Mouse (Mus musculus): Measurements from ENCODE around the gene Gm20388. TPM values are rescaled to one million over a fixed set of nuclear protein-coding genes. Genes with fewer than 3 reads are reported as not detected.

Gene Gm20388
- total RNA-seq, 2 experiments from 2014 or later: 2.4 to 2.6 TPM

DNA sequence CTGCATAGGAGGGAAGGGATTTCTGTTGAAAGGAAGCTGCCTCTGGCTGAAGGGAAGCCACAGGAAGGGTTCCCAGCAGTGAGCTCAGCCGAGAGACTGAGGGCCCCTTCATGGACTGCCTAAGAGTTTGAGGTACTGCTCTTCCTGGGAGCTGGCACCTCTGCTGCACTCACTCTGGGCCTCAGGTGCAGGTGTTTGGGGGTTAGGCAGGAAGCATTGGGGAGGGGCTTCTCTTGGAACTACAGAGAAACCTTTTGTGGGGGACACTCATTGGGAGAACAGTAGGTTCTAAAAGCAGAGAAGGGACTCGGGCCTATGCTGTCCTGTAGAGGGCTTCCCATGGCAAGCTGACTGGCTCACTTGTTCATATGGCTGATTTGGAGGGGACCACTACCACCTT is 4323.9 kb downstream of the Gm20388 start:
- TF ChIP-seq CTCF (IDR thresholded peaks at IDR 0.05): no peak
- no peak for DNase-seq (ENCODE audit: extremely low spot score in 1 of 2, low spot score in 2 of 2)
- H3K27ac ChIP-seq: no peak overlapping the region
- H3K4me3 ChIP-seq: no peak overlapping the region
- intact Hi-C loops (cut with DNase I): loop anchor here (5.0 kb wide), 2 partner anchors 88 to 157 kb away; no protein-coding TSS in a partner anchor

DNA sequence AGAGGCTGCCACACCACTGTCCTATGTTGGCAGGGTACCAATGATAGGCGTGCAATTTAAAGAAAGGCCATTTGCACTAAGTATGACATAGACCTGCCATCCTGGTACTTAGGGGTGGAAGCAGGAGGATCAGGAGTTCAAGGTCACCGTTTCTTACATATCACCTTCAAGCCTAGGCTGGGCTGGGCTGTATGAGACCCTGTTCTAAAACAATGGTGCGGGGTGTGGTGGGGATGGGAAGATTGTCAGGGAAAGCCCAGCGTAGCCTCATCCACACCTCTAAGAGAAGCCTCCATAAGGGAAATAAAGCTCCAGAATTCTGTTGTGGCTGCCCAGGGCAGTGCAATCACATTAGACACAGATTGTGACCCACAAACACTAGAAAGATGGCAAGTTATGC is 4324.9 kb downstream of the Gm20388 start:
- intact Hi-C loops (cut with DNase I): no loop called here
- no peak for TF ChIP-seq CTCF (IDR thresholded peaks at IDR 0.05)
- Histone ChIP-seq H3K4me3 (no peak overlapping the region), H3K27ac (no peak overlapping the region)
- no peak for DNase-seq (ENCODE audit: extremely low spot score in 1 of 2, low spot score in 2 of 2)

DNA sequence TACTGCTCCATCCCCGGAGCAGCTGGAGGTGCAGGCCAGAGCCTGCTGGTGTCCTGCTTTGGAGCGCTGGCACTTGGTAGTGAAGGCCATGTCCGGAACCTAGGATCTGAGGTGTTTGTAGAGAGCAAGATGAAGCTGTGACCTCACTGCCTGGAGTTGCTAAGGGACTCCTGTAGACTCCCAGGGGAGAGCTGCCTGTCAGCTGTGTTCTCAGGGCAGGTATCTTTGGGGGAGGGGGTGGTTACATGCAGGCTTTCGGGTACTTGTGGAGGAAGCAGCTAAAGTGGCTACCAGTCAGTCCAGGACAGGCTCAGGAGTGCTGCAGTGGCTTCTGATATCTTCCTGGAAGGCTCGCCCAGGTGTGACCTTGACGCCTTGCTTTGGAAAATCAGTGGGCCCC is 4328.7 kb downstream of the Gm20388 start:
- DNase-seq (ENCODE audit: extremely low spot score in 1 of 2, low spot score in 2 of 2): no peak
- intact Hi-C loops (cut with DNase I): no loop called here
- TF ChIP-seq CTCF (IDR thresholded peaks at IDR 0.05): no peak
- no peak overlapping the region for H3K4me3 ChIP-seq
- H3K27ac ChIP-seq: no peak overlapping the region

DNA sequence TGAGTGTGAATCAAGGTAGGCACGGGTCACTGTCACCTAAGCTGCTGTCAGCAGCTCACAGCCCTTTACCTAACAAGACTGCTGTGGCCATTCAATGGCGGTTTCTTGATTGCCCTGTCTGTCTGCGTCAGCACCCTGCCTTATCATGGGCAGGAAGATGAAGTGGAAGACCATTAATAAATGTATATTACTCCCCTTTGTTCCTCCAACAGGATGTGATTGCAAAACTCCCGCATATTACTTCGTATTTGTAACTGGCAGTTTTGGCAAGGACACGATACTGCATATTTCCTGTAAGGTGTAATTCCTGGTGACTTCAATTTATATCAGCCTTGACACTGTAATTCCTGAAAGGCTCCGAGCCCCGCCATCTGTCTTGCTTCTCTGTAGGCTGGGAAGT is 4330.3 kb downstream of the Gm20388 start:
- no peak overlapping the region for H3K4me3 ChIP-seq
- no peak for DNase-seq (ENCODE audit: extremely low spot score in 1 of 2, low spot score in 2 of 2)
- TF ChIP-seq CTCF (IDR thresholded peaks at IDR 0.05): no peak
- intact Hi-C loops (cut with DNase I): no loop called here
- no peak overlapping the region for H3K27ac ChIP-seq

DNA sequence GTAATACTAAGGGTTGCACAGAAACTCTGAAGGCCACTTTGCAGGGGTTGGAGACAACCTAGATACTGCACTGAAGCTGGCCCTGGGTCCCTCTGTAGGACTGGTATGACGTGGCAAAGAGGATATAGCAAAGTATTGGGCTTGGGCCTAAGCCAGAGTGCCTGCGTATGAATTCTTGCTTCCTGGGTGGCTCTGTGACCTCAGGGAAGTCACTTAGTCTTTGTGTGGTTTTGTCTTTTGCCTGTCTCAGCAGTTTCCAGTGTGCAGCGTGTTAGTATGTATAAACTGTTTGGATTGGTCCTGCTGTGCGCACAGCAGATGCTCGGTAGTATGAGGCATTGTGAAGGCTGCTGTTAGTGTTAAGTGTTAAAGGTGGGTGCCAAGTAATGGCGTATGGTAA is 4331.6 kb downstream of the Gm20388 start:
- intact Hi-C loops (cut with DNase I): no loop called here
- Histone ChIP-seq H3K4me3 (no peak overlapping the region), H3K27ac (no peak overlapping the region)
- no peak for DNase-seq (ENCODE audit: extremely low spot score in 1 of 2, low spot score in 2 of 2)
- no peak for TF ChIP-seq CTCF (IDR thresholded peaks at IDR 0.05)

DNA sequence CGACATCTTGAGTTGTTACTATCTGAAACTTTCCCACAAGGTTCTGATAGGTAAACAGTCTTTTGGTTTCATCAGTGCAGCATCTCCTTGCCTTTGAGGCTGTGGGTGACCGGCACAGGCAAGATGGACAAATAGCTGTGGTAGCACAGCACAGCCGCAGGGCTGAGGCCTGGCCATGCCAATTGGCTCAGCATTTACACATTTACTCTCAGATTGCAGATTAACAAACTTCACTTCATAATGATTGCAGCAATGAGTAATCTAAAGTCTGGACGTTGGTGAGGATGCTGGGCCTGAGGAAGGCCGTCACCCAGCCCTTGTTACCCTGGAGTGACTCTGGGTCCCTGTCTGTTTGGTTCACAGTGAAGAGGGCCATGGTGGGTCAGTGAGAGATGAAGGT is 4332.3 kb downstream of the Gm20388 start:
- intact Hi-C loops (cut with DNase I): no loop called here
- no peak for DNase-seq (ENCODE audit: extremely low spot score in 1 of 2, low spot score in 2 of 2)
- no peak for TF ChIP-seq CTCF (IDR thresholded peaks at IDR 0.05)
- no peak overlapping the region for H3K27ac ChIP-seq
- H3K4me3 ChIP-seq: no peak overlapping the region

DNA sequence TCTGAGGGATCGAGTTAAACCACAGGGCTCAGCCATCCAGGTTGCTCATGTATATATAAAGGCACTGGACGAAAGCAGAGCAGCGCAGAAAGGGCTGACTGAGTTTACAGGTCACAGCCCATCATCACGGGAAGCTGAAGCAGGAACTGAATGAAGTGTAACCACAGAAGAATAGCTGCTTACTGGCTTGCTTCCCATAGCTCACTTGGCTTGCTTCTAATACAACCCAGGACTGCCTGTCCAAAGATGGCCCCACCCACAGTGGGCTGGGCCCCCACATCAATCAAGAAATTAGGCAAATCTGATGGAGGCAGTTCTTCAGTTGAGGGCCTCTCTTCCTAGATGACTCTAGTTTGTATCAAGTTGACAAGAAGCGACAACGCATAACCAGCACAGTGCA is 4336.9 kb downstream of the Gm20388 start:
- Histone ChIP-seq H3K4me3 (no peak overlapping the region), H3K27ac (no peak overlapping the region)
- intact Hi-C loops (cut with DNase I): no loop called here
- TF ChIP-seq CTCF (IDR thresholded peaks at IDR 0.05): no peak
- DNase-seq (ENCODE audit: extremely low spot score in 1 of 2, low spot score in 2 of 2): no peak

DNA sequence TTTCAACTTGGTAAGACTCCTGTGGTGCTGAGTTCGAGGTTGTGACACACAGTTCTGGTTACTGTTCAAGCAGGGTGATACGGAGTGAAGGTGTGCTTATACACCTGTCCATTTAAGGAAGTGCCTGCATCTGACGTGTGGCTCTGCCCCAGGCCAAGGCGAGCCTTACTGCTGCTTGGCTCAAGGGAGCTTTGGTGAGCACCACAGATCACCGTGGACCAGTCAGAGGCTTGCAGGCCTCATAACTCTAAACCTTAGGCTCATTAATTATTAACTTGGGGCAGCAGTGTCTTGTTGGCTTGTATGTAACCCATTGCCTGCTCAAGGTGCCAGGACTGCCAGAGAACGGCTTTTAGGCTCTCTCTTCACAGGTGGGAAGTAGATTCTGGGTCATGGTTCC is 4338.0 kb downstream of the Gm20388 start:
- Histone ChIP-seq H3K27ac (no peak overlapping the region), H3K4me3 (no peak overlapping the region)
- no peak for TF ChIP-seq CTCF (IDR thresholded peaks at IDR 0.05)
- no peak for DNase-seq (ENCODE audit: extremely low spot score in 1 of 2, low spot score in 2 of 2)
- intact Hi-C loops (cut with DNase I): no loop called here

DNA sequence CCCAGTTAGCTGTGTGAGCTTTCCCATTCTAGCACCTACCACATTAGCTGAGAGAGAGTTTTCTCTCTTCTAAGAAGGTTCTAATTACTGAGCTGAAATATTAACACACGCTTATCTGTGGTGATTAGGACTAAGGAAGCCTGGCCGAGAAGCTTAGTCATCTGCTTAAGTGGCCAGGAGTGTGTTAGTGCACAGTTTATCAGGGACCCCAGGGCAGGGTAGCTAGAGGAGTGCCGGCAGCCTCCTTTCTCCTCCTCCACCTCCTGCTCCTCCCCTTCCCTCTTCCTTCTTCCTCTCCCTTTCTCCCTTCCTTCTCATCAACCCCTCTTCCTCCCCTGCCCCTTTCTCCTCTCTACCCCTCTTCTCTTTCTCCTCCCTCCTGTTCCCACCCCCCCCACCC is 4339.6 kb downstream of the Gm20388 start:
- no peak for TF ChIP-seq CTCF (IDR thresholded peaks at IDR 0.05)
- Histone ChIP-seq H3K27ac (no peak overlapping the region), H3K4me3 (no peak overlapping the region)
- no peak for DNase-seq (ENCODE audit: extremely low spot score in 1 of 2, low spot score in 2 of 2)
- intact Hi-C loops (cut with DNase I): no loop called here

DNA sequence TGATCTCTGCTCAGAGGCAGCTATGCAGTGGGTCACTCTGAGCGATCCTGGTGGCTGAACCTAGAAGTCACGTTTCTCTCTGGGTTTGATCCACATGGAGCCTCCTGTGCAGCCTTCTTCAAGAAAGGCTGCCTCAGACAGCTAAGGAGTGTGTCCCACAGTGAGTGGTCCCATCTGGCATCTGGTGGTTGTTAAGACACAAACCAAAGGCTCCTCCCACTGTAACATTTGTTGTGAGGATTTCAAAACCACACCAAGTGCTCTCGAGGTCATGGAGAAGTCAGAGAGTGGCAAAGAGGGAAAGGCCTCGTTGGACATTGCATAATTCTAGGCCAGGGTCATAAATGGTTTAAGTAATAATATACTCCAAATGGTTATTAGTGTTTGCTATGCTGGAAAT is 4340.1 kb downstream of the Gm20388 start:
- H3K27ac ChIP-seq: no peak overlapping the region
- intact Hi-C loops (cut with DNase I): no loop called here
- H3K4me3 ChIP-seq: no peak overlapping the region
- TF ChIP-seq CTCF (IDR thresholded peaks at IDR 0.05): no peak
- DNase-seq (ENCODE audit: extremely low spot score in 1 of 2, low spot score in 2 of 2): no peak

DNA sequence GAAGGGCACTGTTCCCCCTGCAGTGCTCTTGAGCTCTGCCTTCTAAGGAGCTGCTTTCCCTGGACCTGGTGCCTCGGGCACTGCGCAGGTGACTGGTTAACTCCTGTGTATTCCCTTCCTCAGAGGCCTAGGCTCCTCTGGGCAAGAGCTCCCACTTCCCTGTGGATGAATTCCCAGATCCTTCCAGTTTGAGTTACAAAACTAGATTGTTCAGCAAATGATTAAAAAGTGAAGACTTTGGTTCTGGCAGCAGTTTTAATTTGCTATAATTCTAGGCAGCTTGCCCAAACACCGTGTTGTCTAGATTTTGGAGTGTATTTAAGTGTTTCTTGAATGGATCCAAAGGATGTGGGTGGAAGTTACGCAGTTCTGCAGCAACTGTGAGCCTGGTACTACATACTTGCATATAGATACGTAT is 4341.9 kb downstream of the Gm20388 start:
- no peak for DNase-seq (ENCODE audit: extremely low spot score in 1 of 2, low spot score in 2 of 2)
- no peak for TF ChIP-seq CTCF (IDR thresholded peaks at IDR 0.05)
- intact Hi-C loops (cut with DNase I): no loop called here
- no peak overlapping the region for H3K4me3 ChIP-seq
- H3K27ac ChIP-seq: no peak overlapping the region

DNA sequence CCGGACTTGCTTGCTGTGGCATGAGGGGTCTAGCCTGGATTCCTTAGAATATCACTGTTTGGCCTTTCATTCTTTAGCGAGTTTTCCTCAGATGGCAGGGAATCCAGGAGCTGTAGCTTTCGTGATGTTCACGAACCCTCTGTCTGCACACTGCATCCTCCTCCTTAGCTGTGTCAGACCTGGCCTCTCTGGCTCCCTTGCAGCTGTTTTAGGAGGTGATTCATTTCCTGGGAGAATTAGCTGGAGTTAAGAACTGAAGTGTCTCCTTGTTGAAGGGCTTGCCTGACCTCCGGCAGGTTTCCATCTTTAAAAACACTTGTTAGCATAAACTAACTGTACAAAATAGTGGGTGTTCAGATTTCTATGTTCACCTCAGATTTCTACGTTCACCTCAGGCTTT is 4343.3 kb downstream of the Gm20388 start:
- DNase-seq (ENCODE audit: extremely low spot score in 1 of 2, low spot score in 2 of 2): no peak
- intact Hi-C loops (cut with DNase I): no loop called here
- Histone ChIP-seq H3K27ac (no peak overlapping the region), H3K4me3 (no peak overlapping the region)
- no peak for TF ChIP-seq CTCF (IDR thresholded peaks at IDR 0.05)

DNA sequence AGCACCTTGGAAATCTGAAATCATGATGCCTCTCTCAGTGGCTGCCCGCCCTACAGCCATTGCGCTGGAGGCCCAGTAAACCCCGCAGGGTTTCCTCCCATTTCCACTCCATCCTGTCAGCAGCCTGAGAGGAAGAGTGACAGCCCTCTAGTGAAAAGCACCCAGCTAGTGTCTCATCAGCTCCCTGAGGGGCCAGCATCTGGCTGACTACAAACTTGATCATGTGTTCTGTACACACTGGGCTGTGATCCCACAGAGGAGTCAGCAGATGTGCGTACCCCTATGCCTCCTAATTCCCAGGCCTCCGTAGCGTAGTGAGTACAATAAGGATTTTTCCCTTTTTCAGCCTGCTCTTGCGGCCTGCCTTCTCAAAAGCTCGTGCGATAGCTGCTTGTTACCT is 4346.2 kb downstream of the Gm20388 start:
- intact Hi-C loops (cut with DNase I): no loop called here
- Histone ChIP-seq H3K4me3 (no peak overlapping the region), H3K27ac (peak overlapping the region; percentile 4; the same call in 1 of the 2 replicates)
- no peak for DNase-seq (ENCODE audit: extremely low spot score in 1 of 2, low spot score in 2 of 2)
- no peak for TF ChIP-seq CTCF (IDR thresholded peaks at IDR 0.05)

DNA sequence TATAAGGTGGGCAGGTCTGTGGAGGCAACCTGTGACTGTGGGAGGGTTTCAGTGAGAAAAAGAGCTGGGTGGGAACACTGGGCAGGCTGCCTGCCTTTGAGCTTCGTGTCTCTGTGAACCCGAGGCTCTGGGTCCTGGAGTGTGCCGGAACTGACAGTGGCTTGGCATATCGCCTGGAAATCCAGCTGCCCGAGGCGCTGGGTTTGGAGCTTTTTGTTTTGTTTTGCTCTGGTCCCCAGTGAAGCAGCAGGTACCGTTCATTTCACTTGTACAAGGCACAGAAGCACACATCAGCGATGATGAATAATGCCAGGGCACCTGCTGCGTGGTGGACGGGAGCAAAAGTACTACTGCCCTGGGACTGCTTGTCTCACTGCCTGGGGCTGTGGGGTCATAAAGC is 4346.7 kb downstream of the Gm20388 start:
- intact Hi-C loops (cut with DNase I): no loop called here
- TF ChIP-seq CTCF (IDR thresholded peaks at IDR 0.05): no peak
- H3K27ac ChIP-seq: peak overlapping the region; percentile 56; the same call in 1 of the 2 replicates
- no peak overlapping the region for H3K4me3 ChIP-seq
- DNase-seq (ENCODE audit: extremely low spot score in 1 of 2, low spot score in 2 of 2): peak in 1 of 2 experiments; percentile 58
